Mouse (Mus musculus): ENCODE results near the gene Kndc1.

The Kndc1 gene

GRCm38 (mm10) chr7:139894655-139895557 lies at the start of gene Kndc1:
TSS of gene Kndc1 (plus strand) at chr7:139894696.
- no peak for DNase-seq (ENCODE audit: extremely low read depth, insufficient read length, low spot score)

GRCm38 (mm10) chr7:139845101-139845500 lies 49.4 kb upstream of the Kndc1 start:
- DNase-seq (ENCODE audit: extremely low read depth, insufficient read length, low spot score) = no peak

DNA sequence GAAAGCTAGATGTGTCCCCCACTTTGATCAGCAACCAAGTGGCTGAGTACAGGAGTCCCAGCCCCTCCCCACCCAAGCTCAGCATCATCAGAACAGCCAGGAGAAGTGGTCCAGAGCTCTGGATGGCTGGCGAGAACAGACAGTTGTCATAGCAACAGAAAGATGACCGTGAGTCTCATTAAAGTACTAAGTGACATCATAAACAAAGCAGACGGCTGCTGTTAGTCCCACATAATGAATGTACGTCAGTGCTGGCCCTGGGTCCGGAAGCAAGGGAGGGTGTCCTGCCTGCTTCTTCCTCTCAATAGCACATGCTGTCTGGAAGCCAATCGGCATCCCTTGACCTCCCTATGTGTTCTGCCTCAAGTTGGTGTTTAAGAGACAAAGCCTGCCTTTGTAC lies 44.3 kb upstream of the Kndc1 start:
- no peak for DNase-seq (ENCODE audit: extremely low read depth, insufficient read length, low spot score)

- DNase-seq (ENCODE audit: extremely low read depth, insufficient read length, low spot score) = no peak
These were observed 43.8 kb upstream of the Kndc1 start for GRCm38 (mm10) chr7:139850677-139851076.

- no peak for DNase-seq (ENCODE audit: extremely low read depth, insufficient read length, low spot score)
These were observed 43.4 kb upstream of the Kndc1 start for GRCm38 (mm10) chr7:139851098-139851497.

GRCm38 (mm10) chr7:139855261-139855660 lies 39.2 kb upstream of the Kndc1 start:
- DNase-seq (ENCODE audit: extremely low read depth, insufficient read length, low spot score) = no peak

DNA sequence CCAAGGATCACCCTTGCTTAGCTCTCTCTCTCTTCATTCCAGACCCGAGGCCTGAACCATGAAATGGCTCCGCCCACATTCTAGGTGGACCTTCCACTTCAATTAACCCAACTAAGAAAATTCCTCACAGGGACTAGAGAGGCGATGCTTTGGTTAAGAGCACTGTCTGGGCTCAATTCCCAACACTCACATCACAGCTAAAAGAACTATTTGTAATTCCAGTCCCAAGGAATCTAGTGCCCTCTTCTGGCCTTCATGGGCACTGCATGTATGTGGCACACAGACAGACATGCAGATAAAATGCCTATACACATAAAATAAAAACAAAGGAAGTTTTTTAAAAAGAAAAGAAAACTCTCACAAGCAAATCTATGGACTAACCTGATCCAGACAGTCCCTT lies 33.1 kb upstream of the Kndc1 start:
- no peak for DNase-seq (ENCODE audit: extremely low read depth, insufficient read length, low spot score)

GRCm38 (mm10) chr7:139863076-139863475 lies 31.4 kb upstream of the Kndc1 start:
- DNase-seq (ENCODE audit: extremely low read depth, insufficient read length, low spot score) = no peak

DNA sequence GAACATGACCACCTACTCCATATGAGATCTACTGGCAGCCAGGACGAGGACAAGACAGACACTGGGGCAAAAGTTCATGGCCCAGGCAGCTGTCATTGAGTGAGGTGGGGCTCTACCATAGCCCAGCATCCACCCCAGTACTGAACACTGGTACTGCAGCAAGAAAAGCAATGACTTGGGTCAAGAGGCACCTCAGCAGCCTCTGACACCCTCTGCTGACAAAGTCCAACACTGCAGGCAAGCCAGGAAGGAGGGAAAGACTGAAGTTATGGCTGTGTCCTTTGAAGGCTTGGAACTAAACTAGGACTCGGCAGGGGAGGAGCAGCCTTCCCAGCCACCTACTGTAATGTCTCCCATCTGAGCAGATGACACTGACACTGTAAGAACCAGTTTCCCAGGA lies 30.2 kb upstream of the Kndc1 start:
- no peak for DNase-seq (ENCODE audit: extremely low read depth, insufficient read length, low spot score)

GRCm38 (mm10) chr7:139864871-139865270 lies 29.6 kb upstream of the Kndc1 start:
- DNase-seq (ENCODE audit: extremely low read depth, insufficient read length, low spot score) = no peak

DNA sequence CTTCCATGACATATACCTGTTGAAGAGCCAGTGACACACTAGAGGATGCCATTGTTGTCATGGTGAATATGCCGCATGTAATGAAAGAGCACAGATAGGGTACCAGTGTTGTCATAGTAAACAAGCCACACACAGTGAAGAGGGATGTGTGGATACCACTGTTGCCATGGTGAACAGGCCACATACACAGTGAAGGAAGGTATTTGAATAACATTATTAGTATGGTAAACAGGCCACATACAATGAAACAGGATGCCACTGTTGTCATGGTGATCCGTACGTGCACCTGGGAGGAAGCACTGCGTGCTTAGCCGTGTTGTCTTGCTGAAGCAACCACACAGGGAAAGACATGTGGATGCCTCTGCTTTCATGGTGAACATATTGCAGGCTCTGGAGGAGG lies 23.5 kb upstream of the Kndc1 start:
- DNase-seq (ENCODE audit: extremely low read depth, insufficient read length, low spot score) = no peak

- no peak for DNase-seq (ENCODE audit: extremely low read depth, insufficient read length, low spot score)
These were observed 17.2 kb upstream of the Kndc1 start for GRCm38 (mm10) chr7:139877167-139877792.

- DNase-seq (ENCODE audit: extremely low read depth, insufficient read length, low spot score) = no peak
These were observed 16.4 kb upstream of the Kndc1 start for GRCm38 (mm10) chr7:139878122-139878521.

DNA sequence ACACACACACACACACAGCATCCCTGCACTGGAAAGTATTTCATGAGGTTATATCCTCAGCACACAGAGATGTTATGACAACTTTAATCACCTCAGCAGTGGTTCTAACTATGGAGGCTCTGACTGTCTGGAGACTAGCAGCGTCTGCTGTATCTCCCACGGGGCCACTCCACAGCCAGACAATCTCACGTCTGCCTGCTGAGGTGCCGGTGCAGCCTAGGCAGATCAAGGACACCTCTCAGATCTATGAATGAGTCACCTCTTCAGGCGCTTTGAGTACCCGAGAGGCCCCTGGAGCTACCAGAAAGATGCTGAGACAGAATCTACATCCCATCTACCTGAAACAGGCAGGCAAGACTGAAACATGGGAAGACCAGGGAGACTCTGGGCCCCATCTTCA lies 15.9 kb upstream of the Kndc1 start:
- DNase-seq (ENCODE audit: extremely low read depth, insufficient read length, low spot score) = no peak

GRCm38 (mm10) chr7:139883545-139883944 lies 11.0 kb upstream of the Kndc1 start:
- no peak for DNase-seq (ENCODE audit: extremely low read depth, insufficient read length, low spot score)

- DNase-seq (ENCODE audit: extremely low read depth, insufficient read length, low spot score) = no peak
These were observed 2.7 kb upstream of the Kndc1 start for GRCm38 (mm10) chr7:139891779-139892178.

GRCm38 (mm10) chr7:139896271-139896670 lies 1.8 kb downstream of the Kndc1 start:
- no peak for DNase-seq (ENCODE audit: extremely low read depth, insufficient read length, low spot score)

- no peak for DNase-seq (ENCODE audit: extremely low read depth, insufficient read length, low spot score)
These were observed 2.3 kb downstream of the Kndc1 start for GRCm38 (mm10) chr7:139896796-139897195.

DNA sequence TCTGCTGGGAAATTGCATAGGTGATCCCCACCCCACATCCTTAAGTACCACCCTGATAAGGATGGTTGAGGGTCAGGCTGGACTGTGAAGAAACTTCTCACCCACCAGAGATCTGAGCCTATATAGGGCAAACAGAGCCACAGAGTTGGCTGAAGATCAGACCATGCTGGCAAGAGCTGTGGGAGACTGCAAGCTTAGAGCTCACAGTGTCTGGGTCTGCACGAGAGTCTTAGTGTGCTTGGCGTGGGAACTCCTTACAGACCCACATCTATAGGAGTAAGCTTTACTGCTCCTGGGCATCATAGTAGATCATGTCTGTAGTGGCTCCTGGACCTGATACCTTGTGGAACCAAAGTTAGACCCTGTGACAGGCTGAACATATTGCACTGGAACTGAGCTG lies 4.1 kb downstream of the Kndc1 start:
- no peak for DNase-seq (ENCODE audit: extremely low read depth, insufficient read length, low spot score)

DNA sequence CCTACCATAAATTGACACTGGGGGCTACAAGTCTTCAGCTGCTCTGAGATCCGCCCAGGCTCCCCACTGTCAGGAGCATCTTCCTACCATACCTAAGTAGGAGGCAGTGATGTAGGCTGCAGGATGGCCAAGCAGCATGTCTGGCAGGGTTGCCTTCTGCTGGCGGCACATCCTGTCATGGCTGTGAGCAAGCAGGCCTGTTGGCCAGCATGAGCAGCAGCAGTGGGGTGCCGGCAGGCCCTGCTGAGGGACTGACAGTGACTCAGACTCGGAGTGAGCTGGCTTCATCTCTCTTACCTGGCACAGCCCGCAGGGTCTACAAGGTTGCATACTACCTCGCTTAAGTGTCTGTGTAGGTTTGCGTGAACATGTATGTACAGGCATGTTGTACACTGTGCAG lies 5.0 kb downstream of the Kndc1 start:
- no peak for DNase-seq (ENCODE audit: extremely low read depth, insufficient read length, low spot score)

DNA sequence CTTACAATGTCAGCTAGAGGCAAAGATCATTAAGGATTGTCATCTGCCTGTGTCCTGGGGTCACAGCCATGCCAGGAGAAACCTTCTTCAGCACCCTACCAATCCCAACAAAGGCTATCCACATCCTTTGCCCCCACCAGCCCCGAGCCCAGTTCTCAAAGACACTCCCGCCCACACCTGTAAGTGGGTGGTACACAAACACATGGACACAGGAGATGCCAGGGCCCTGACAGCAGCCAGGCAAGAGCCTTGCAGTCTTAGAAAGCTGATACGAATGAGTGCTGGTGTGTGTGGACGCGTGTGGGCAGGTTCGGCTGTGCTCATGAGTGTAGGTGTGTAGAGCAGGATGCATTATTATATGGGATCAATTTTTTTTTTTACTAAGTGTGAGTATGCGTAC lies 6.0 kb downstream of the Kndc1 start:
- DNase-seq (ENCODE audit: extremely low read depth, insufficient read length, low spot score) = no peak

GRCm38 (mm10) chr7:139900896-139901295 lies 6.4 kb downstream of the Kndc1 start:
- DNase-seq (ENCODE audit: extremely low read depth, insufficient read length, low spot score) = no peak
